Mouse (Mus musculus): ENCODE results near the gene Morn5.

DNA sequence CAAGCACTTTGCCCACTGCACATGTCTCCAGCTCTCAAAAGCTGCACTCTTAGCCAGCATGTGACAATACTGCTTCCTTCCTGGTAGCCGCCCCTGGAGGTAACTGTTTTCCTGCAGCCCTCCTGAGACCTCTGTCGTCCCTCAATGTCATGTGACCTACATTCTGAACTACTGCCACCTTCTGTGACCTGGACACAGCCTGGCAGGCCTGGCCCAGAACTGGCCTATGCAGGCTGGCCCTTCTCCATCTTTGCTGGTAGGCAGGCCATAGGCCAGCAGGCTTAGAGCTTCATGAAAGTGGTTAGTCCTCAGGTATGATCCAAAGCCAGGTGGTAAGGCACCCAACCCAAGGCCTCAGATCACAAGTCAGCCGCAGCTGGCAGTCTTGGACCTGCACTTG lies 24.5 kb downstream of the Morn5 start:
- TF ChIP-seq GATA1 (IDR thresholded peaks at IDR 0.05; ENCODE audit: borderline replicate concordance, low read length) (no peak), FLI1 (IDR thresholded peaks at IDR 0.05; ENCODE audit: low read length) (no peak)

All from megakaryocyte, embryonic 14.5 days (primary cell).